Mouse (Mus musculus): Measurements from ENCODE around the gene Zcchc2.
A peak's percentile ranks its signal among the peaks of the same experiment; 100 is the strongest.

The Zcchc2 gene

DNA sequence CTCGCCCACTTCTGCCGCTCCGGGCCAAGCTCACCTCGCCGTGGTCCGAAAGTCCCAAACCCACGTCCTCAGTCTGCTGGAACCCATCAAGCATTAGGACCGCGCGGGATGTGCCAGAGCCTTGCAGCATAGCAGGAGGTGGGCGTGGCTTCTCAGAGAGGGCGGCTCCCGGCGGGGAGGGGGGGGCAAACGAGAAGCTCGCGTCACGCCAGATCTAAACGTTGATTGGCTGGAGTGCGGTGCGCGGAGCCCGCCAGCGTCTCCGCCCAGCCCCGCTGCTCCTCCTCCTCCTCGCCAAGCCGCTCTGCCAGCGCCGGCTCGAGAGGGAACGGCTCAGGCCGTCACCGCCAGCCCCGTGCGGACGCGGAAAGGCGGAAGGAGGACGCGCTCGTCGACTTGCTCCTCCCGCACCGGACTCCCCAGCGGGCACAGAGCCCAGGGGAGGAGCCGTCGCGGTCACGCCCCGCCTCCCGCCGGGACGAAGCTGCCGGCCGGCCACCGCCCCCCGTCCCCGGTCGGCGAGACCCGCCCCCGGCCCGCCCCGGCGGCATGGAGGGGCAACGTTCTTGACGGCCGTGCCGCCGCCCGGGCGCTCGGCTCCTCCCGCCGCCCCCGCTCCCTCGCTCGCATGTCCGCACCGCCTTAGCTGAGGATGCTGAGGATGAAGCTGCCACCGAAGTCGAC, at the start of gene Zcchc2:
Gene Zcchc2 (plus strand): TSS at position 269 of the 684 bp plus-strand sequence.
- DNase-seq = peak; percentile 99

DNA sequence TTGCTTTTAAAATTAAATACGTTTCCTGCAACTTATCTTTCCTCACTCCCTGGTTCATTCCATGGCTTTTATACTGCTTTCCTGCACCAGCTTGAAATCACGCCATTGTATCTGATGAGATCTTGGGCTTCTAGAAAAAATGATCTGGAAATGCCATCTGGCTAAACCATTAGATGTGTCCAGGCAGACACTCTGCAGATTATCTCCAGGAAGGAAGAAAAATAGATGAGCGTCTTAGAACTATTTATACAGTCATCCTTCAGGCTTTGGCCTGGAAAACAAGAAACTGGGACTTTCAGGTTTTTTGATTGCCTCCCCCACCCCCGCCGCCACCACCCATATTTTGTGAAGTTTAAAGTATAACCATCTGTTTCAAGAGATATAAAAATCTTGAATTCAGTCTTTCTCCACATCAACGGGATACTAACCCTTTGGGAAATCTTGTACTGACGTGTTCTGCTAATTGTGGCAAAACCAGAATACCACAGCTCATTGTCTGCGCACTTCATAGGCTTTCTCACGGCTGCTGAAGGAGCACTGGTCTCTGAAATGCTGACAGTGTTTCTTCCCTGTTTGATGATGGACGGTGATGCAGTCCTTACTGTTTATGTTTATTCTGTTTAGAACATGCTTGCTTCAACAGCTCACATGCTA, 45.2 kb upstream of the Zcchc2 start:
- DNase-seq = no peak

DNA sequence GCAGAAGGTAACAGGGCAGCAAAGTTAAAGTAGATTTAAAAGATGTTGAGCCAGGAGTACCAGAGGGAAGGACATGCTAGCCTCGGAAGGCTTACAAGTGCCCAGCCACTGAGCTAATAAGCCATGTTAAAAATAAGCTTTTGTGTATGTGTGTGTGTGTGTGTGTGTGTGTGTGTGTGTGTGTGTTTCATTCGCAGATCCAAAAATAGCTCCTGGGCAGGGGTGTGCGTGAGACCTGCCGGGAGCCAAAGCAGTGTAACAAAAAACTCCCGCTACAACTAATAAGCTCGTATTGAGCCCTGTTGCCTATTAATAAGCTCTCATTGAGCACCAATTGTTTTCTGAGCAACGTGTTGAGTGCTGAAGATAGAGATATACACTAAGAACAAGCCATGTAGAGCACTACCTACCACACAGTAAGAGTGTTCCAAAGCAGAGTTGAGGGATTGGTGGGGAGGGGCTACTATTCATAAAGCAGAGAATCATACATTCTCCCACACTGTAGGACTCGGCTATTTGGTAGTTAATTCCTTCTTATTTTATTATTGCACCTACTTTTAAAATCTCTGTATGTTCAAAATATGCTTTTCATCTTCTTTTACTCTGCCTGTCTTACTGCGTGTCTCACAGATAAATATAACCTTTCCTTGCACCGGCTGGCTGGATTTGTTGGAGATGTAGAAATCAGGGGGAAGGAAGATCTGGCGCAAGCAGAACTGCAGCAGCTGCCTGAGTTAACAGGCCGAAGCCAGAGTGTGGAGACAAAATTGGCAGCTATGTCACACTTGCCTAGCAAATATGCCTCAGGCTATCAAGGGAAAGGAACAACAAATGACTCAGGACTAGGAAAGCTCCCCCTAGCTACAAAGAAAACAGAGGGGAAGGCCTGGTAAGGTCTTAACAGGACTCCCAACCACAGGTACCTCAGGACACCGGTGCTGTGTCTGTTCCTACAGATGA, 43.3 kb upstream of the Zcchc2 start:
- DNase-seq = no peak

DNA sequence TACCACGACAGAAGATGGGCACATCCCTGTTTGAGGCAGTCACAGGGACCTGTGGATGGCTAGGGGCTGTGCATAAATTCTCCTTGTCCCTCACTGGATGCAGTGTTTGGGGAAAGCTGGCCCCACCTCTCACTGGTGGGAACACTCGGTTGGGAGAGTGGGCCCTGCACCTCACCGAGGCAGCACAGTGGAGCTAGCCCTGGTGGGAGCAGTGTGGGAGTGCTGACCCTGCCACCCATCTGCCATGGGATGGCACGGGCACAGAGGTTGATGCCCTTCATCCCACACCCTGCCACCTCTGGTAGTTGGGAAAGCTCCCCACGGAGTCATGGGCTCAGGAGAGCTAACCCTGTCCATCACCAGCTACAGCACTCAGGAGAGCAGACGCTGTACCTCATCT, 41.9 kb upstream of the Zcchc2 start:
- no peak for DNase-seq

DNA sequence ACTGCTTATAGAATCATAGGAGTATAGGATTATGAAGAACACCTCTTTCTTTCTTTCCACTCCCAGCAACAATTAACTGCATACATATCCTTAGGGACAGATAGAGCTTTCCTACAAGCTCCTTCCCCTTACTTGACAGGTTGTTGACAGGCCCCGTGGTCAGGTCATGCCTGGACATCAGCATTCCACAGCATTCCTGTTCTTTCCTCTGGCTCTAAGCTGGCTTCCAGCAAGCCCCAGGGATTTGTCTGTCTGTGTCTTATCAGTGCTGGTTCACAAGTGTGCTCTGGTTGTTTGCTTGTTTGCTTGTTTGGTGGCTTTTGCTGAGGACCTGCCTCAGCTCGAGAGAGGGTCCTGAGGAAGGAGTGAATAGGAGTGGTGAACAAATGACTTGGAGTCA, 36.6 kb upstream of the Zcchc2 start:
- no peak for DNase-seq

DNA sequence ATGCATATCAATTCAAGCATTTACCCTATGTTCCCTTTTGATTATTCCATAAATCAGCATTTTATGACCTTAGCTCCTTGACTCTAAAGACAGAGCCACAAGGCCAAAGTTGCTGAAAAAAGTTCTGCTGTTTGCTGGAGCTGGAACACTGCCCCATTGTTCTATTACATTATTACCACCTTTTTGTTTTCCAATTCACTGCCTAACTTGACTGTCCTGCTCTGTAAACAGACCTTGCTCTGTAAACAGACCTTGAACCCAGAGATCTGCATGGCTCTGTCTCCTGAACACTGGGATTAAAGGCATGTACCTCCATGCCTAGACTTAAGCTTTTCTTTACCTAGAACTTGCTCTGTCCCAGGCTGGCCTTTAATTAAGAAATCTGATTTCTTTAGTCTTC, 36.2 kb upstream of the Zcchc2 start:
- DNase-seq = no peak

DNA sequence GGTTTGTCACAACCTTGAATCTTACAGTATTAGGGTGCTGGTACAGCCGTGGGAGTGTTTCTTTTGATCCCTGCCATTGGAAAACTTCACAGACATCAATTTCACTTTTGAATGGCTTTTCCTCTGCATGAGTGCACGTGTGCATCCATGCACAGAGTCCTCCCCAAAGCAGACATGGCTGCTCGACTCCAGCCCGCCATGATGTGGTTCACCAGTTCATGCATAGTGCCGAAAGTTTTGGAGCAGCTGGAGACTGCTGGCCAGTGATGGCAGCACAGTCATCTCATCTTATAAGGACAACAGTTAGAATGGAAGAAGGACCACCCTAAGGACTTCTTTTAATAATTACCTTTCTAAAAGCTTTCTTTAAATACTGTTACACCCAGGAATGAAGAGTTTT, 34.1 kb upstream of the Zcchc2 start:
- no peak for DNase-seq

DNA sequence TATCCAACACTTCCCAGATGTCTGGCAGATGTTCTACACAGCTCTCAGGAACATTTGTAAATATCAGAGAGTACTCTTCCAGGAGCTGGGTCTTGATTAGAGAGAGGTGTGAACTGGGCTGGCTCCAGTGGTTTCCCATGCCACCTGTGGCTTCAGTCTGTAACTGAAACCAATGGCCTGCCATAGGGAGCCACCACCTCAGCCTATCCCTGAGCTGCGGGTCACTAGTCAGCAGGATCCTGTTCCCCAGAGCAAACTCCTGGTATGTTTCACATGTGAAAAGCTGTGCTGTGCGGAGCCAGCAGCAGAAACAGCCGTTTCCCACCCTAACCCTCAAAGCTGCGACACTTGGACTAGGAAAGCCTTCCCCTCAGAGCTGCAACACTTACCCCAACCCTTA, 28.7 kb upstream of the Zcchc2 start:
- no peak for DNase-seq

DNA sequence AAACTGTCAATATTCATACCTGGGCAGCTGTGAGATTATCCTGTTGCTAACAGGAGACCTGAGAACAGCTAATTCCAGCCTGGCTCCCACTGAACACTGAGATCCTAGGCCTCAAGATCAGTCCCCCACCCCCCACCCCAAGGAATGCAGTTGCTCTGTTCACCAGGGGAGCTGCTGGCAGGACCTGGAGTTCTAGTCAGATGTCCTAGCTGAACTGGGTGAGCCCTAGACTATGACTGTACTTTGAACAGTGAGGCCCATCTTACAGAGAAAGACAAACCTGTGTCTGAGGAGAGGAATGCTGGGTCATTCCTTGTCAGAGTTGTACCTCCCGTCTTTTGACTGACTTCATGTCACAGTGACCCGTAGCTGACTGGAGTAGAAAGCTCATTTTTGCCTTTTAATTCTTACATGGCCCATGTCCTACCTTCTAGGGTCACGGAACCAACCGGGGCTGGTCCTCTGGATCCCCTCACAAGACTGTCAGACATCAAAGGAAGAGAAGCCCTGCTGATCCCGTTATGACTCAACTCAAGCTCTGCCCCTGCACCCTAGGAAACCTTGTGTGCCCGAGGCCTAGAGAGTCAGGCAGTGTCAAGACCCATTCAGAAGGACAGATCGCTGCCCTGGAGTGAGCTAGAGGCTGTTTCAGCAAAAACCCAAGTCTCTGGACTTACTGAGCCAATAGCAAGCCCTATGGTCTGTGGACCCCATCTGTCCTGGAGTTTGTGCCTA, 28.0 kb upstream of the Zcchc2 start:
- no peak for DNase-seq

DNA sequence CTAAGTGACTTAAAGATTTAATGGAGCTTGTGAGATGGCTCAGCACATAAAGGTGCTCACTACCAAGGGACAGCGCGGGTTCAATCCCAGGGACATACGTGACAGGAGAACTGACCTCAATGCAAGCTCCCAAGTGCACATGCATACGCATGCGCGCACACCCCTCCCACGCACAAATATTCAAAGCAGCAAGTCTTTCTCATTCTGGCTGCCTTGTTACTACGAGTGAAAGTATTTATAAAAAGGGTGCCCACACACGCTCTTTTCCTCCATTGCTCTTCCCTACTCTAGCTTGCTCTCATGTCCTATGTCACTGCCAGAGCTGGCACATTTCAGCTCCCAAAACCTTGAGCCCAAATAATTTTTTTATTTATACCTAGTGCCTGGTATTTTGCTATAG, 27.4 kb upstream of the Zcchc2 start:
- no peak for DNase-seq

DNA sequence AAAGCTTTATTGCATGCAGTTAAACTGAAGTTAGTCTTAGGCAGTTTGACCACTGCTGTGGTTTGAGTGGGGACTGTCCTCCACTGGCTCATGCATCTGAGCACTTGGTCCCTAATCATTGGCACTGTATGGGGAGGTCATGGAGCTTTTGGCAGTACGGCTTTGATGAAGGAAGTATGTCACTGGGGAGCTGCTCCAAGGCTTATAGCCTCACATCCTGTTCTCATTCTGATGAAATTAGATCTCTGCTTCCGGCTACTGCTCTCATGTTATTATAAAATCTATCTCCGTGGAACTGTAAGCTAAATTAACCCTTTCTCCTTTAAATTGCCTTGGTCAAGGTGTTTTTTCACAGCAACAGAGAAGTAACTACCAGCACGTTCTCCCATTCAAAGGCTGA, 25.7 kb upstream of the Zcchc2 start:
- no peak for DNase-seq

DNA sequence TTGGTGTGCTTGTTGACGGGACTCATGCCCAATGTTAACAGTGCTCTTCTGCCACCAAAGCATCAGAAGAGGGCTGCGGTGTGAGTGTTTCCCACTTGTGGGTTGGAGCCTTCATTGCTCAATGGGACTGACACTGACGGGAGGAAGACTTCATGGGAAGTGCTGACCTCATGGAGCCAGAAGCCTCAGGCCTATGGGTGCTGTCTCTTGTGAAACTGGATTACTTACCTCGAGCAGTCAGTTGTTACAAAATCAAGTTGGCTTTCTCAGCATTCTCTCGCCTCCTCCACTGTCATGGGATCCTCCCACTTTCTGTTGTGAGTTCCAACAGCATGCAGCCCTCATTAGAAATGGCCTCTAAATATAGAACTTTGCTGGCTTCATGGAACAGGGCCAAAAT, 25.0 kb upstream of the Zcchc2 start:
- DNase-seq = no peak

DNA sequence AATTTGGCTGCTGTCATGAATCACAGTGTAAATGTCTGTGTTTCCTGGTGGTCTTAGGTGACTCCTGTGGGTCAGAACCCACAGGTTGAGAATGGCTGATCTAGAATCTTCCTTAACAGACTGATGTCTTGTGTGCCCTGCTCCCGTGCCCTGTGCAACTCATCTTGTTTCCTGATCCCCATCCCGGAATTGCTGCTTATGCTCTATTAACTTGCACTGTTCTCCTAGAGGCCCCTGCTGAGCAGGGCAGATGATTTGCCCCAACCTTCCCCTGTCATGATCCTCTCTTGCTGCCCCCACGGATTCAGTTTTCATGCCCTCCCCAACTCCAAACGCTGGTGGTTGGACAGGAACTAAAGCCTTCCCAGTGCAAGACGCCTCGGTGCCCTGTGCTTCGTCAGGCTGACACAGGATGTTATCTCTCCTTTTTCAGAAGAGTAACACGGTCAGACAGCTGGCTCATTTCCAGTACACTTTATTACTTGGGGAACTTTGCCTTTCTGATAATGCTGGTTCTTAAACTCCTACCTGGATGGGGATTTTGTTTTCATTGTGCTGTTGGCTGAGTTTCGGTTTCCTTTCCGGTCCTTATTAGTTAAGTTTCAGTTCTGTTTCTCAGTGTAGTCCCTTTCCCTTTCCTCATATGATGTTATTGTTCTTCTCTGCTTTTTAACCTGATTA, 18.6 kb upstream of the Zcchc2 start:
- DNase-seq = peak; percentile 23

DNA sequence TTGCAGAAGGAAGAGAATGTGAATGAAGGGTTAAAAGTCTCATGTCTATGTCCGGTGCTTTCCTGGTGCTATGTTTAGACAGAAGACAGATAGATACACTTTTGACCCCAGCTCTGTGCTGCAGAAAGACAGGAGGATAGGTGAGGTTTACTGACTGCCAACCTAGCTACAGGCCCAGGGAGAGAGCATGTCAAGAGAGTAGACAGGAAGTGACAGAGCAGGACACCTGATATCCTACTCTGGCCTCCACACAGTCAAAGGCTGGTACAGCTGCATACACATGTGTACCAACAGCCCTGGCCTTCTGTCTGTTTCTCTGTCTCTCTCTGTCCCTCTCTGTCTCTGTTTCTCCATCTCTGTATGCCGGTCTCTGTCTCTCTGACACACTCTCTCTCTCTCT, 16.2 kb upstream of the Zcchc2 start:
- no peak for DNase-seq

DNA sequence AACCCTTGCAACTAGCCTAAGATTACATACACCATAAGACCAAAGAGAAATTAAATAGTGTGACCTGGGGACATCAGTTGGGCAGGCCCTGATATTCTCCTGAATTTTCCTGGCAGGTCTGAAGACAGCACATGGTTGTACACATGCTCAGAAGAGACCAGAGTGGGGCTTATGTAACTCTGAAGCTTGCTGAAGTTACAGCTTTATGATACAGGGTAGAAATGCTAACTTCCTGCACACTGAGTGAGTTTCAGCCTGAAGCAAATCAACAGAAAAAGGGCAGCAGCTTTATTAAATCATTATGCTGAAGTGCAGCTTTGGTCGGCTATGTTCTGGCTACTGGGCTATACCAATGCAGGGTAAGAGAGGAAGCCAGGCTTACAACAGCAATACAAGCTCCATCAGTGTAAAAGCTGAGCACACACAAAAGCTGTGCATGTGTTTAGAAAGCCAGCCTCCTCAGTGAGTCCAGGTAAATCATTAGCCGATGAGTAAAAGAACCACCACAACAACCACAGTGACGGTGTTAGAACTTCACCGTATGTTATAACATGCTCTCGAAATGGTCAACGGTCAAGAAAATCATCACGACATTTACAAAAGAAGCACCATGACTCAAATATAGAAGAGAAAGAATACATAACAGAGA, 12.6 kb upstream of the Zcchc2 start:
- DNase-seq = no peak

DNA sequence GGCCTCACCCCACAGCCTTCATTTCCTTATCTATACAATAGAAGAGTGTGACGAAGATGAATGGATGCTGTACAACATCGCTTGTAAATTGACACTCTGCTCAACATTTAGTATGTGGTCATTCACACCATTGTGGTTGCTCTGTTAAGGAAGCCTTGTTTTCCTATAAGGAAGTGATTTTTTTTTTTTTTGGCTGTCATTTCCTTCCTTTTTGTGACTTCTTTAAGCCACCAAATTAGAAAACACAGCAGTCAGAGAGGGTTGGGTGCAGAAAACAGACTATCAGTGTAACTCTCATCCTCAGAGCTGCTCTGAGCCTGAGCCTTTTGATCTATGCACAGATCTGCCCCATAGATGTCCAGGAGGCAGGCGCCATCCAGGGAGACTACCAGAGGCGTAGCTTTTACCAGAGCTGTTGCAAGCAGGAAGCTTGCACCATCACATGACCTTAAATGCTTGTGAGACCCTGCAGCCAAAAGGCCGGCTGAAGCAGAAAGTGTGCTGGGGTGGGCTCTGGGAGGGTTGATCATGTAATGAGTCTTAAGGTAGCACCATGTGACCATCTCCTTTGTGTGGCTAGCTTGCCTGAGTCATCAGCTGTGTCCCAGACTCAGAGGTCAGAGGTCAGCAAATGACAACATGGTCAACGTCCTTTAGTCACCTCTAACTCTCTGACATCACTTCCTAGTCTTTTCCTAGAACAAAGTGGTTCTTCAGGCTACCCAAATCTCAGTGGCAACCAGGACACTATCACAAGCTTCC, 9.2 kb upstream of the Zcchc2 start:
- no peak for DNase-seq

DNA sequence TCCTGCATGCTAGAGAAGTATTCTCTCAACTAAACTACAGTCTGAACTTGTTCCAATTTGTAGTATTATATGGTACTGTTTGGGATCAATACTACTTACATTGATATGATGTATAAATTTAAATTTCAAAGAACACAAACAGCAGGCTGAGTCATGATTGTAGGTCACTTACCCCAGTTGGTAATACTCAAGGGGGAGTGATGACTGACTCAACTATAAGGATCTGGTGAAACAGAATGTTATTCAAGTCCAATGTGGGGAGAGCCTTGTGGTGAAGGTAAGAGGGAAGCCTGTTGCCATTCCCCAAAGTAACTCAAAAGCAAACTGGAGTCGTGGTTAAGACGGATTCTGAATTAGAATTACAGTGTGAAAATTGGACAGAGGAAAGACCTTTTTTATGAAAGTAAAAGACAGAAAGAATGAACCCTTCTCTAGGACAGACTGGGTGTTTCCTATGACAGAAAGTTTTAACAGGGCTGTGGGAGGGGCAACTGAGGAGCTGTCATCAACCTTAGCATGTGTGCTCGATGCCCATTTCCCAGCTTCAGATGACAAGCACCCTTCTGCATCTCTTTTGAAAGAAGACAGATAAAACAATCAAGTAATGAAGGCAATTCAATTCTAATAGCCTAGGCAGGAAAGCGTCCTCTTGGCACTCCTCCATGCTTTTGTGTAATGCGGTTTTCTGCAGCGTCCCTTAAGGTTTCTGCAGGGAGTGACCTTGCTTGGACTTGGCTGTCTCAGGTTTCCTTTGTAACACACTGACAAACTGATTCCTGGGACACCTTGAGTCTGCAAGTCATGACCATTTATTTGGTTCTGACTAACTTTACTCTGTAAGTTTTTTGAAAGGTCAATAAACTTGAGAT, 7.5 kb upstream of the Zcchc2 start:
- no peak for DNase-seq

DNA sequence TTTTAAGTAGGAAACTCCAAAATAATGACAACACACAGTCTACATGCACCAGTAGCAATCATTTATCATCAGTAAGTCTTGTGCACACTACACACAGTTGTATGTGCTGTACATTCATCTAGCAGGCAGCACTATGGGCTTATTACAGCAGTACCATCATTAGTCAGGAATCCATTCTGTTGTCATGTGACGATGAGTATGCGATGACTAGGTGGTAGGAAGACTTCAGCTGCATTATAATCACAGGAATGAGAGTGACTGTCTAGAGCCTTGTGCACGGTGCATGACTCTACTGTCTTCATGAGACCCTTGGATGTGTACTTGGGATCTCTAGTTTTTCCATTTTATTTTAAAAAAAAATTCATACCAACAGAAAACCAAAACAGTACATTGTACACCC, 6.0 kb upstream of the Zcchc2 start:
- DNase-seq = no peak

DNA sequence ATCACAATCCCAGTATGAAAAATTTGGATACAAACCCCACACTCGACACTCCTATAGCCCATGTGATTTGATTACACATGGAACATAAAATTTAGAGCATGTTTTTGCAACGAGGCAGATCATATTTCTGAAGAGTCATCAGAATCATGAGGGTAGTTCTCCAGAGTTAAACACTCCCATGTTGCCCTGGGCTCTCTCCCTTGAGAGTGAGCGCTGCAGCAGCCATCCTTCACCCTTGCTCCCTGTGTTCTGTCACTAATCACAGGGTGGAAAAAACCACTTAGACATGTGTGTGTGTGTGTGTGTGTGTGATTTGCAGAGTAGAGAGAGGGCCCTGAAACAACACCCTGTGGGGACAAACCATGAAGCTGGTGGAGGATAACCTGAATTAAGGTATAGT, 2.0 kb upstream of the Zcchc2 start:
- no peak for DNase-seq
